Mouse (Mus musculus) kidney, embryonic 16.5 days (tissue): Measurements from ENCODE around the gene Ift22. TPM values are rescaled to one million over a fixed set of nuclear protein-coding genes. Genes with fewer than 3 reads are reported as not detected.

Source experiments
- ATAC-seq: fragments of 200-750 bp; cut with Nextera tagmentation; 2 replicates; pipeline ENCODE4 v1.8.0; 2017; ENCODE audit warnings: moderate TSS enrichment; ENCODE audit not compliant: low FRiP score, low TSS enrichment
- H3K27ac ChIP-seq: fragments of 300-500 bp; sonication (generic); 2 replicates; pipeline ENCODE4 v1.5.1; 2014; ENCODE audit warnings: low read length
- H3K27me3 ChIP-seq: fragments of 300-500 bp; sonication (generic); 2 replicates; pipeline ENCODE4 v1.6.1; 2014; ENCODE audit warnings: low read length, control low read depth, mixed read lengths; ENCODE audit not compliant: insufficient read depth
- H3K36me3 ChIP-seq: fragments of 300-500 bp; sonication (generic); 2 replicates; pipeline ENCODE4 v1.6.1; 2014; ENCODE audit warnings: low read length, control low read depth, mixed read lengths; ENCODE audit not compliant: insufficient read depth
- H3K4me1 ChIP-seq: fragments of 300-500 bp; sonication (generic); 2 replicates; pipeline ENCODE4 v1.6.1; 2014; ENCODE audit warnings: low read length, control low read depth, mixed read lengths; ENCODE audit not compliant: insufficient read depth
- H3K4me2 ChIP-seq: fragments of 300-500 bp; sonication (generic); replicated peaks from 2 replicates; pipeline ENCODE4 v1.6.1; 2014; ENCODE audit warnings: low read depth, low read length
- H3K4me3 ChIP-seq: fragments of 300-500 bp; sonication (generic); 2 replicates; pipeline ENCODE4 v1.5.1; 2014; ENCODE audit warnings: mild to moderate bottlenecking, low read length
- H3K9ac ChIP-seq: fragments of 300-500 bp; sonication (generic); replicated peaks from 2 replicates; pipeline ENCODE4 v1.6.1; 2014; ENCODE audit warnings: low read length
- H3K9me3 ChIP-seq: fragments of 300-500 bp; sonication (generic); 2 replicates; pipeline ENCODE4 v1.6.1; 2016; ENCODE audit warnings: low read length, control low read depth
- WGBS: fragments of 180-500 bp; shearing (Covaris S2); extraction: QIAGEN DNeasy Blood & Tissue Kit; methylation state at CpG from one replicate; pipeline ENCODE4 v1.1.7; 2014; 5-methylcytosine and 5-hydroxymethylcytosine counted together
- polyA plus RNA-seq: library from polyadenylated mRNA; unstranded; fragments of >200 nt; fragmentation: Nextera tagmentation; extraction: Ambion mirVana; gene quantifications from 2 replicates; pipeline ENCODE4 v1.2.1, GENCODE M21; 2015

The Ift22 gene
- polyA plus RNA-seq, 1 experiment from 2014 or later = 88.1 TPM

DNA sequence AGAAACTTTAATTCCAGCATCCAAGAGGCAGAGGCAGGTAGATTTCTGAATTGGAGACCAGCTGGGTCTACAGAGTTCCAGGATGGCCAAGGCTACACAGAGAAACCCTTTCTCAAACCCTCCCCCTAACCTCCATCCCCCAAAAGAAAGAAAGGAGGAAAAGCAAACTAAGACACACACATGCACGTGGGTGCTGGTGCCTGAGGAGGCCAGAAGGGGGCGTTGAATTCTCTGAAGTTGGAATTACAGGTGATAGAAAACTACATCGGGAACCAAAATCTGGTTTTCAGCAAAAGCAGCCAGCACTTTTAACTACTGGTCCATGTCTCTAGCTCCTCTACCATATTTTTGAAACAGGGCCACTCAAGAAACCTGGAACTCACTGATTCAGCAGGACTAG, 3.3 kb upstream of the Ift22 start:
- Histone ChIP-seq H3K27me3 (no peaks in the 10 kb centered on the region), H3K36me3 (no peaks in the 10 kb centered on the region), H3K27ac (no peak overlapping the region), H3K9me3 (peaks cover 4% of the 10 kb centered on the region; the same call in 1 of the 2 replicates), H3K9ac (no peak overlapping the region), H3K4me2 (no peak overlapping the region), H3K4me1 (peaks cover 13% of the 10 kb centered on the region), H3K4me3 (no peak overlapping the region)
- 68% methylated on average over 3 of the region's 3 CpGs for WGBS
- ATAC-seq = no peak

DNA sequence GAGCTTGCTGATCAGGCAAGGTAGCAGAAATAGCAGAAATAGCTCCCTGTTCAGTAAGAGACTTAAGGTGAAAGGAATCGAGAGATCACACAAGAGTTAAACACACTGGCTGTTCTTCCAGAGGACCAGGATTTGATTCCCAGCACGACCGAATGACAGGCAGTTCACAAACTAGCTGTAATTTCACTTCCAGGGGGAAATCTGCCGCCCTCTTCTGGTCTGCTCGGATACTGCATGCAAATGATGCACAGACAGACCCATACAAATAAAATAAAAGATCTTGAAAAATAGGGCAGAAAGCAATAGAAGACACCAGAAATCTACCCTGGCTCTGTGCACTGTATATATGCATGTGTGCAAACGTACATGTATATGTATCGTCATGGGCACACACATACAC, 2.3 kb upstream of the Ift22 start:
- ATAC-seq = no peak
- Histone ChIP-seq H3K9me3 (peaks cover 4% of the 10 kb centered on the region; the same call in 1 of the 2 replicates), H3K9ac (no peak overlapping the region), H3K4me1 (peaks cover 13% of the 10 kb centered on the region), H3K4me2 (no peak overlapping the region), H3K36me3 (no peaks in the 10 kb centered on the region), H3K4me3 (no peak overlapping the region), H3K27me3 (no peaks in the 10 kb centered on the region), H3K27ac (no peak overlapping the region)
- WGBS = 59% methylated on average over 7 of the region's 7 CpGs

DNA sequence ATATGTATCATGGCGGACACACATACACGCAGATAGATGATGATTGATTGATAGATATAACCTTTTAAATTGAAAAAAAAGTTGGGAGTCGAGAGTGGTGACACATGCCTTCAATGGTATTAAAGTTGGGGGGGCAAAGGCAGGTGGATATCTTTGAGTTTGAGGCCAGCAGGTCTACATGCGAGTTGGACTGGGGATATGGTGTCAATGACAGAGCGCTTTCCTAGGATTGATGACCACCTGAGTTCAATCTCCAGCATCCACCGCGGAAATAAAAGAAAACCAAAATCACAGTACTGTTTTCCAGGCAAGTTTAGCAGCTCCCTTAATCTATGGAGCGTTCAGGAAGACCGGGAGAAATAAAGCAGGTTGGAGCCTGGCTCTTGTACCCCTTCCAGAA, 363 bp upstream of the Ift22 start:
- Histone ChIP-seq H3K27ac (peak overlapping the region; percentile 24; the same call in 1 of the 2 replicates), H3K9me3 (peaks cover 4% of the 10 kb centered on the region; the same call in 1 of the 2 replicates), H3K36me3 (peaks cover 10% of the 10 kb centered on the region), H3K27me3 (no peaks in the 10 kb centered on the region), H3K4me3 (peak overlapping the region; percentile 90), H3K9ac (peak overlapping the region; percentile 62), H3K4me2 (peak overlapping the region; percentile 73), H3K4me1 (peaks cover 13% of the 10 kb centered on the region)
- peak; percentile 23; the same call in 1 of the 2 replicates for ATAC-seq
- WGBS = 41% methylated on average over 9 of the region's 9 CpGs

DNA sequence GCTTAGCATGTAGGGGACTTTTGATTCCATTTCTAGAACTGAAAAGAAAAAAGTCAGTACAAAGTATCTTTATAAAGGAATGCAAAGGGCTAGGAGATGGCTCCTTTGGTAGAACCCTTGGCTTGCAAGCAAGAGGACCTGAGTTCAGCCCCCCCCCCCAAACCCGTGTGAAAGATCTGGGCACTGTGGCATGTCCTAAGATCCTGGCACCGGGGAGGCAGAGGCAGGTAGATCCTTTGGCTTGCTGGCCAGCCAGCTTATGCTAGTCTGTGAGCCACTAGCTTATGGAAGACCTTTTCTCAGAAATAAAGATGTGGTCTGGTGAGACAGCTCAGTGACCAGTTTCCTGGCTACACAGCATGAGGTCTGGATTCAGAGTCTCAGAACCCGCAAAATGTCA, 6.2 kb downstream of the Ift22 start:
- no peak overlapping the region for H3K4me2 ChIP-seq
- no peak overlapping the region for H3K27ac ChIP-seq
- no peak for ATAC-seq
- no peak overlapping the region for H3K9ac ChIP-seq
- no peaks in the 10 kb centered on the region for H3K27me3 ChIP-seq
- no peaks in the 10 kb centered on the region for H3K4me1 ChIP-seq
- no peaks in the 10 kb centered on the region for H3K9me3 ChIP-seq
- H3K4me3 ChIP-seq = no peak overlapping the region
- peaks cover 15% of the 10 kb centered on the region for H3K36me3 ChIP-seq
- 84% methylated on average over 3 of the region's 3 CpGs for WGBS

DNA sequence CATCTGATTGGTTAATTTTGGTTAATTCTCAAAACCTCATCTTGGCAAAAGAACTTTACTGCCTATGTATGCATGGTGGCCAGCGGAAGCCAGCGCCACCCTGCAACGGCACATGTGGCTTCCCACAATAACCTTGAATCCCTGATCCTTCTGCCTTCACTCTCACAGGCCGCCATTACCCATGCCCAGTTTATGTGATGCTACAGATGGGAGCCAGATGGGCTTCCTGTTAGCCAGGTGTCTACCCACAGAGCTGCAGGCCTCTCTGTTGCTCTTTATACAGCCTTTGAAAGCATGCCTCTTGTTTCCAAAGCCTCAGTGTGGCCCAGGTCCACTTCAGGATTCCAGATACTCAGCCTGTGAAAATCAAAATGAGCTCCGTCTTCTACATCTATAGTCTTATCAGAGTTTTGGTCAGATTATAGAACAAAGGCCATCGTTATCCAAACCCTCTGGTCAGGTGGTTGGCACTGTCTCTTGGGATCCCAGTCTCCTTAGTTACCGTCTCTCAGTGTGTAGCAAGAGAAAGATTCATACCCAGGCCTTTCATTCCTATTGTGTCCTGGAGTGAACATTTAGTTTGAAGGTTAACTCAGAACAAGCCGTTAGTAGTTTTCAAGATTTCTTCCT, 9.8 kb downstream of the Ift22 start:
- Histone ChIP-seq H3K4me2 (no peak overlapping the region), H3K27me3 (no peaks in the 10 kb centered on the region), H3K9ac (no peak overlapping the region), H3K4me3 (no peak overlapping the region), H3K27ac (no peak overlapping the region), H3K36me3 (peaks cover 5% of the 10 kb centered on the region; the same call in 1 of the 2 replicates), H3K4me1 (peaks cover 7% of the 10 kb centered on the region; the same call in 1 of the 2 replicates), H3K9me3 (no peaks in the 10 kb centered on the region)
- 94% methylated on average over 8 of the region's 8 CpGs for WGBS
- ATAC-seq = no peak

DNA sequence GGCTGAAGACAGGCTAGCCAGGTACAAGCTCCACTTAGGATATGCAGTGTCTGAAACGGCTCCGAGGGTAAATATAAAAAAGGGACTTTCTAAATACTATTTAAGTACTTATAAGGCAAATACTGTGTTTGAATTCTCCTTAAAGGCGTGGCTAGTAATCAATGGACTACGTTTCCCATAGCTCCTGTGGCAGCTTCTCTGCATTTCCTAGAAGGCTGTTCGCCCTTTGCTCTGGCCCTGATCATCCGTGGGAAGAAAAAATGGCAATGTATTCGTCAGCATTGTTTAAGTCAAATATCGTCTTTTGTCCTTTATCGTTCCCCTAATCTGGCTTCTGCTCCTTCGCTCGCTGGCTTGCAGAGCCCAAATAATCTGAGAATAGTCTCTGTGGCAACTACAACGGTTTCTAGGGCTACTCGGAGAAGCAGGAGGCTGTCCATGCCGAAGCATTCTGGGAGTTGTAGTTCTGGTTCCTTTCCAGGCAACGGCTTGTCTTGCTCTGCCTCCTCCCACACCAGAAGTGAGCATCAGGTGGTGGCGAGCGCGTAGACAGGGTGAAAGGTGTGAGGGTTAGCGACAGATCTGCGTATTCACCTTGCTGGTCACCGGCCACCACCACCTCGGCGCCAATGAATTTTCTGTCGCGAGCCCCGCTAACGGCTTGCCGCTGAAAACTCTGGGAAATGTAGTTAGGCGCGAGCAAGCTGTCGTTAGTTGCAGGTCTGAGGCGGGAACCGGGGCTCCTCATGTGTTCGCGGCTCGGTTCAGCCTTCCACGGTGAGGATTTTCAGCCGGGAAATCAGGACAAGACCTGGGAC, 10.9 kb downstream of the Ift22 start:
- peak overlapping the region; percentile 93 for H3K4me2 ChIP-seq
- peak overlapping the region; percentile 75 for H3K4me3 ChIP-seq
- 3% methylated on average over 38 of the region's 38 CpGs for WGBS
- no peaks in the 10 kb centered on the region for H3K36me3 ChIP-seq
- no peaks in the 10 kb centered on the region for H3K9me3 ChIP-seq
- peak overlapping the region; percentile 76 for H3K9ac ChIP-seq
- 0 out of 2 replicates have a peak overlapping the region, but pooled peaks have one; percentile 21 for H3K27ac ChIP-seq
- H3K4me1 ChIP-seq = peaks cover 7% of the 10 kb centered on the region; the same call in 1 of the 2 replicates
- peak; percentile 90 for ATAC-seq
- no peaks in the 10 kb centered on the region for H3K27me3 ChIP-seq

DNA sequence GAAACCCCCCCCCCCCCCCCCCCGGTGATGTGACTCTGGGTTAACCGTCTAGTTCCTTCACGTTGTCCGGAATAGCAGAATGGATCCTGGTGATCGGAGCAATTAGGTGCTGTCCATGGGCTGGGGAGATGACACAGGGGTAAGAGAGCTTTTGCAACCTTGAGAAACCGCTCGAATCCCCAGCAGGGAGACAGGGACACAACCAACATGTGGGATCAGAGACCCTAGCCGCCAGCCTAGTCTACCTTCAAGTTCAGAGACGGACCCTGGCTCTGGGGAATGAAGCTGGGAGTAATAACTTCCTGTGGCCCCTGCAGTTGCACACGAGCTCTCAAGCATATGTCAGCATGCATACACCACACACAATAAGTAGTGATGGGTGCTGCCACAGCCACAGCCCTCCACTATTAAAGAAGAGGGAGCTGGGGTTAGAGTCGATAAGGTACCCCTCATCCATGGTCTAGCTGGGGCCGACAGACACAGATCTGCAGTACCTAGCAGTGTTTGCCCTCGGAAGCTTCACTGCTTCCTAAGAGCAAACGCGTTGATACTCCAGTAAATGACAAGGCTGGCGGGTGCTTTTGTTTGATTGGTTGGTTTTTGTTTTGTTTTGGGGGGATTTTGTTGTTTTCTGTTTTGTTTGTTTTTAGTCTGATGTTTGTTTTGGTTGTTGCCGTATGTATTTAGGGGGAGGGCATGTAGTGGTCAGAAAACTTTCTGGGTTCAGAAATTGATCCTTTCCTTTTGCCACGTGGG, 11.8 kb downstream of the Ift22 start:
- Histone ChIP-seq H3K27me3 (no peaks in the 10 kb centered on the region), H3K4me2 (peak overlapping the region; percentile 93), H3K4me3 (peak overlapping the region; percentile 75), H3K9ac (peak overlapping the region; percentile 76), H3K9me3 (no peaks in the 10 kb centered on the region), H3K36me3 (no peaks in the 10 kb centered on the region), H3K27ac (no peak overlapping the region), H3K4me1 (peaks cover 7% of the 10 kb centered on the region; the same call in 1 of the 2 replicates)
- 20% methylated on average over 17 of the region's 18 CpGs for WGBS
- ATAC-seq = peak; percentile 14; the same call in 1 of the 2 replicates

DNA sequence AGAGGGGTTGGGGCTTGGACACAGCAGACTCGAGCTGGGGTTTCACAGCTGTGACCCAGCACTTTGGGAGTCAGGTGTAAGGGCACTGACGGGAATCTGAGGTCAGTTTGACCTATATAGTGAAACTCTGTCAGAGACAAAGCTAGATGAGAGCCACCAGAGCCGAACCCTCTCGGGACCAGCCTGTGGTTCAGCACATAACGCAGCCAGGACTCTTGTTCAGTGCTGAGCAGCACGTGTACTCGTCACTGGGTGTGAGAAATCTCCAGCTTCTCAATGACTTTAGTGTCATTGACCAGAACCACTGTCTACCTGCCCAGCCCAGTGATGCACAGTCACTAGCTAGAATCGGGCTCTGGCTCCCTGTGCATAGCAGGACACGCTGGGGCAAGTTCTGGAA, 14.9 kb downstream of the Ift22 start:
- no peak overlapping the region for H3K4me2 ChIP-seq
- no peaks in the 10 kb centered on the region for H3K9me3 ChIP-seq
- no peak overlapping the region for H3K27ac ChIP-seq
- no peak overlapping the region for H3K9ac ChIP-seq
- H3K27me3 ChIP-seq = no peaks in the 10 kb centered on the region
- 86% methylated on average over 9 of the region's 9 CpGs for WGBS
- 0 out of 2 replicates have a peak, but pooled peaks cover 8% of the 10 kb centered on the region for H3K36me3 ChIP-seq
- H3K4me1 ChIP-seq = peaks cover 7% of the 10 kb centered on the region; the same call in 1 of the 2 replicates
- ATAC-seq = no peak
- H3K4me3 ChIP-seq = no peak overlapping the region

DNA sequence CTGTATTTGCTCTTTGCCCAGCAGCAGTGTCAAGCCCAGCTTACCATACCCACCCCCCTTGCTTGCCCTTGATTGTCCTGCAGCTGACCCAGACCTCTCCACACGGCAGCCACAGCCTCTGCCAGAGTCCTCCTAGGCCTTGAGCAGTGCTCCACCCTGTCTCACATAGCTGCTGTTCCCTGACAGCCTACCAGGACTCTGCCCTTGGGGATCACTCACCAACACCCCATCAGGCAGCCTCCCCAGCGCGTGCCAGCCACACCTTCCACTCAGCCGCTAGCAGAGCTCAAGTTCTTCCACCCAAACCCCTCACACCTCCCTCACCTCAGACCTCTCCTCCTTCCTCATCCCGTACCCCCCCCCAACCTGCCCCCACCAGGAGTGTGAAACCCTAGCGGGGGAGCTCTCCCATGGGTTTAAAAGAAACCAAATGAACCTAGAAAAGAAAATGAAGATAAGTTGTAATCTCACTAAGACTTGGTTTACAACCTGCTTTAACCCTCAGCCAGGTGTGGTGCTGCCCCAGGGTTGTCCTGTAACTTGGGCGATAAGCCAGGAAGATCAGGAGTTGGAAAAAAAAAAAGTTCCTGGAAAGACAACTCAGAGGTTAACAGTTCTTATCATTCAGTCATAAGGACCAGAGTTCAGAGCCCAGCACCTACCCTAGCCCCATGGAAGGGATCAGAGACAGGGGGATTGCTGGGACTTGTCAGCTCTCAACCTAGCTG, 16.0 kb downstream of the Ift22 start:
- no peak for ATAC-seq
- Histone ChIP-seq H3K4me2 (no peak overlapping the region), H3K4me3 (no peak overlapping the region), H3K27me3 (no peaks in the 10 kb centered on the region), H3K27ac (no peak overlapping the region), H3K9me3 (no peaks in the 10 kb centered on the region), H3K36me3 (0 out of 2 replicates have a peak, but pooled peaks cover 8% of the 10 kb centered on the region), H3K9ac (no peak overlapping the region), H3K4me1 (peaks cover 7% of the 10 kb centered on the region; the same call in 1 of the 2 replicates)
- 71% methylated on average over 7 of the region's 7 CpGs for WGBS
